Mouse (Mus musculus) retina, postnatal 7 days (tissue): Measurements from ENCODE around the gene Opn4.

Source experiments
- DNase-seq: peaks from one replicate; pipeline ENCODE4 v3.0.0-alpha.2; 2012; ENCODE audit warnings: low read depth, low spot score

The Opn4 gene

DNA sequence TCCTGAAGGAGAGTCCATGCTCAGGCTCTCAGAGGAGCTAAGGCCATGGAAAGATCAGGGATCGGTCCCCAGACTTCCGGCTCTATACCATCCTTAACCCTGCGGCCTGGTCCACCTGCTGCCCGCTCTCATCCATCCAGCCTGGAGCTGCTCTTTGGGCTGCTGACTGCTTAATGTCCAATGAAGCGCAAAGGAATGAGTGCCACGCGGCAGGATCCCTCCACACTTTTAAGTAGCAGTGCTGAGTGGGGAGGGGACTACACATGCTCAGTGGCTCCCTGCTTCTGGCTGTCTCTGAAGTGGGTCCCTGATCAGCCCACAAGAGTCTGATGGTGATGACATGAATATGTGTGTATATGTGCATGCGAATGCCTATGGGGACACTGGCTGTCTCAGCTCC lies at the start of gene Opn4:
Gene Opn4, minus strand, starts transcription at position 202 of the 400 bp plus-strand sequence.
- DNase-seq = no peak

GRCm38 (mm10) chr14:34647870-34648475 lies 48.0 kb upstream of the Opn4 start:
- DNase-seq = no peak

GRCm38 (mm10) chr14:34644140-34644539 lies 44.2 kb upstream of the Opn4 start:
- peak; percentile 51 for DNase-seq

- DNase-seq = no peak
Measured at GRCm38 (mm10) chr14:34635721-34636120, 35.8 kb upstream of the Opn4 start.

GRCm38 (mm10) chr14:34635192-34635591 lies 35.2 kb upstream of the Opn4 start:
- no peak for DNase-seq

DNA sequence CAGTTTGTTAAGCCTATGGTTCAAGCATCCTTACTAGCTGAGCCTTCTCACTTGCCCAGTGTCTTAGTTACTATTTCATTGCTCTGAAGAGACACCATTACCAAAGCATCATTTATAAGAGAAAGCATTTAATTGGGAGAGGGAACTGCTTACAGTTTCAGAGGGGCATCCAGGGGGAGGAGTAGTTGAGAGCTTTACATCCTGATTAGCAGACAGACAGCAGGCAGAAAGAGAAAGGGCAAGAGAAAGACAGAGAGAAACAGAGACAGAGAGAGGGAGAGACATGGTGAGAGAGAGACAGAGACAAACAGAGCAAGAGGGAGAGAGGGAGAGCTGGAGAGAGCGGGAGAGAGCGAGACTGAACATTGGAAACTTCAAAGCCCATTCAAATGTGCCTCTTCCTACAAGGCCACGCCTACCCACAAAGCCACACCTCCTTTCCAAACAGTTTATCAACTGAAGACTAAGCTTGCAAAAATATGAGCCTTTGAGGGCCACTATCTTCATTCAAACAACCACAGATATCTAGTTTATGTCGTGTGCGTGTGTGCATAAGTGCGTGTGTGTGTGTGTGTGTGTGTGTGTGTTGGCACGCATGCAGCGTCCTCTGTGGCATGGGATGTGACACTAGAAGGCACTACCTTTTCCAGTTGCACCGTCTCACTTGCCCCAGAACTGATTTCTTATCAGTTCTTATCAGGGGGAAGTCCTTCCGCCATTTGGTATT lies 32.9 kb upstream of the Opn4 start:
- no peak for DNase-seq

- no peak for DNase-seq
Measured at GRCm38 (mm10) chr14:34626824-34627223, 26.9 kb upstream of the Opn4 start.

DNA sequence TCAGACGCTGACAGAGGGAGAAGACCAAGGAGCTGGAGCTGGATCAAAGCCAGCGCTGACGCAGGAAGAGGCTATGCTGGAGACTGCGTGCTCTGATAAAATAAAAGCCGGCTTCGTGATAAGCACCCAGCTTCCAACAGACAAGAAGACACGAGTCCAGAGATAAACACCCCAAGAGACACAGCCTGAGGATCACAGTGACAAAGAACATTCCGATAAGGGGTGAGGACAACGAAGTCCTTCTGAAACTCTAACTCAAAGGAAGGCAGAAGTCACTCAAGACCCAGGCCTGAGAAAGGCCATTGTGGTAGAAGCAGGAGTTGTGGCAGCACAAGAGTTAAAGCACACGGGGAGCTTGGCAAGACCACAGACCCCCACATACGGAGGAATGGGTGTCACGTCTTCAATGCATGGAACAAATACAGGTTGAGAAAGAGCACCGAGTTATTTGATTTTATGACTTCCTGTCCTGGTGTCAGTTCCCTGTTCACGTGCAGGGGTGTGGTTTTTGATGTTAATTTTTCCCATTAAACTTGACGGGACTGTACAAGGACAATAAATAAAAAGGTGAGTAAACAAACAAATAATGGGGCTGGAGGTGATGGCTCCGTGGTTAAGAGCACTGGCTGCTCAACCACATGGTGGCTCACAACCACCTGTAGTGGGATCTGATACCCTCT lies 23.7 kb upstream of the Opn4 start:
- DNase-seq = no peak

DNA sequence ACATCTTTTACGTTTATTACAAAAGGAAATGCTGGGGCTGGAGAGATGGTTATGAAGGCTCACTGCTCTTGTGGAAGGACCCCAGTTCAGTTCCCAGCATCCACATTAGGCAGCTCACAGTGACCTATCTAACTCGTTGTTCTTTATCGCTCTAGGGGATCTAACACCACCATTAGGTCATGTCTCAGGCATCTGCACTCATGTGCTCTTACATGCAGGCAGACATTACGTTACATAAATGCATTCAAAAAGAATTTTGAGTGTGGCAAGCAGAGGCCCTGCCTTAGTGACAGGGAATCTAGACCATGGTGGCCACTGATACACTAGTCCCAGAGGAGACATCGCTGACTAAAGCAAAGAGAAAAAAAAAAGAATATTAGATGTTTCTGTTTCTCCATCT lies 23.1 kb upstream of the Opn4 start:
- DNase-seq = no peak

DNA sequence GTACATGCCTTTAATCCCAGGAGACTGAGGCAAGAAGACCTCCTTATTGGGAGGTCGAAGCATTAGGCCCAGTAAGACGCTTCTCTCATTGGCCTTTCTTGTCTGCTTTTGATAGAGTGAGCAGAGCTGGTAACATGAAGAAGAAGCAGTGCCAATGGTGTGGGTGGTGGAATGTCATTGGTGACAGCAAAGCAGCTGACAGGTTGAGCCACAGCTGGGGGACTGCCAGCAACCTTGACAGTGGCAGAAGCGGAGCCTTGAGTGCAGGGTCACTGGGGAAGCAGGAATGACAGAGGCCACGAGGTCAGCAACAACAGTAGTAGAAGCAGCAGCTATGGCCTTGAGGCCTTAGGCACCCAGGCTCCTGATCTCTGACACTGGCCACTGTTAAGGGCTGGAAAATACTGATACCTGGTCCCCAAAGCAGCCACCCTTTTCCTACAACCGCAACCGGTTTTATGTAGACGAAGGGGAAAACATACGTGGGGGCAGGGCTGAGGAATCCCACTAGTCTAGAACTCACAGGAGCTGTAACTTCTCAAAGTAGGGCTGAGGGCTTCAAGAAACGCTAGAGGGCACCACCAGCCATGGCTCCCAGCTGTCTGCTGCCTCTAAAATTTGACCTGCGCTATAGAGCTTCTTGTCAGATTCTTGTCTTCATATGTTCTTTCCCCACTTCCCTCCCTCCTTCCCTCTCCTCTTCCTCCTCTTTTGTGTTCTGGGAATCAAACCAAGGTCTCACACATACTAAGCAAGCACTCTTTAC lies 20.9 kb upstream of the Opn4 start:
- DNase-seq = no peak

DNA sequence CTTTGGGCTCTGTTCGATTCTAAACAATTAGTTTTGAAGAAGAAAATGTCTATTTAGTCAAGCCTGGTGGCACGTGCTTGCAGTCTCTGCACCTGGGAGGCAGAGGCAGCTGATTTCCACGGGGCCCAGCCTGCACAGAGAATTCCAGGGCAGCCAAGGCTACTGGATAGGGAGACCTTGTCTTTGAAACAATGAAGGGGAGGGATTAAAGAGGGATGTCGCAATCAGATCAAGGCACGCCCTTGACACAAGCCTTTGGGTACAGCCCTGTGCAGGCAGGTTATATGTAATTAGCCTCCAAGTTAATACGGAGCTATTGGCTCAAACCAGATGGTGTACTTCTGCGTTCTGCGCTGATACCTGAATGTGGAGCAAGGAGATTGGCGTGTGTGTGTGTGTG lies 18.9 kb upstream of the Opn4 start:
- no peak for DNase-seq

DNA sequence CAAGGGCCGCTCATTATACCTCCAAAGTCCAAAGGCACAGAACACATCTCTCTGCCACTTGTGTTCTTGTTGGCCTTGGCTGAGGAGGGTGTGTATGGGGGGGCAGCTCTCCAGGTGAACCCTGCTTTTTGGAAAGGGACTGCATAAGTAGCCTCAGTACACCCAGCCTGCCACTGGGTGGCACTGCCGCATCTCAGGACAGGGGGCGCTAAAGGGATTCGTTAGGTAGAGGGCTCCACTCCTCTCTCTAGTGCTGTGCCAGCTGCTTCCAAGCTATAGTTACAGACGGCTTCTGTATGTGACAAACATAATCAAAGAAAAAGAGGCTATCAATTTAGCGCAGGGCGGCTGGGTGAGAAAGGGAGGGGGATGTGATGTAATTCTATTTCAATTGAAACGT lies 16.9 kb upstream of the Opn4 start:
- peak; percentile 73 for DNase-seq

- no peak for DNase-seq
Measured at GRCm38 (mm10) chr14:34615625-34616024, 15.7 kb upstream of the Opn4 start.

DNA sequence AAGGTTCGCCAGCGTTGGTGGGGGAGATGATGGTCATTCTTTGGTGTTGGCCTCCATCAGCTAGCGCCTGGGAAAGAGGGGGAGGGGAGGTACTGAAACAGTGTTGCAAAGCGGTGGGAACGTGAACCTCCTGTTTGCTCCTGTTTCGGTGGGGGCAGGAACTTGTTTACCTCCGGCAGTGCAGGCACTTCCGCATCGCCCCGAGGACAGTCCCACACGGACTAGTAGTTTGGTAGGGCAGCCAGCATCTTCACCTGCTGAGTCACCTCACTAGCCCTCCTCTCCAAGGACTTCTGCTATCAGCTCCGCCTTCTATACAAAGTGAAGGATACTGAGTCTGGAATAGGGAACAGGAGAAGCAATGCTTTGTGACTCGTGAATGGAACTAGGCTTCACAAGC lies 15.1 kb upstream of the Opn4 start:
- DNase-seq = no peak

- DNase-seq = no peak
Measured at GRCm38 (mm10) chr14:34614551-34614950, 14.6 kb upstream of the Opn4 start.

GRCm38 (mm10) chr14:34613523-34613922 lies 13.6 kb upstream of the Opn4 start:
- no peak for DNase-seq

DNA sequence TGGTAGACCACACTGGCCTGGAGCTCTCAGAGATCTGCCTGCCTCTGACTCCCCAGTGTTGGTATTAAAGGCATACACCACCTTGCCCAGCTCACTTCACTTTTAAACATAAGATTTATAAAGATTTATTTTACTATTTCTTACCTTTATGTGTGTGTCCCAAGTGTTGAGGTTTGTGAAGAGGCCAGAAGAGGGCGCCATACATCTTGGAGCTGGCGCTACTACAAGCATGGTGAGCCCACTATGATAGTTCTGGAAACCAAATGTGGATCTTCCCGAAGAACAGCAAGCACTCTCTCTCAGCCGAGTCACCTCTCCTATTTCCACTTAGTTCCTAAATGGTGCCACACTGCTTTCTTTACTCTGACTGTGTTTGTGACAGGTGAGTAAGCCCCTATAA lies 12.3 kb upstream of the Opn4 start:
- no peak for DNase-seq

DNA sequence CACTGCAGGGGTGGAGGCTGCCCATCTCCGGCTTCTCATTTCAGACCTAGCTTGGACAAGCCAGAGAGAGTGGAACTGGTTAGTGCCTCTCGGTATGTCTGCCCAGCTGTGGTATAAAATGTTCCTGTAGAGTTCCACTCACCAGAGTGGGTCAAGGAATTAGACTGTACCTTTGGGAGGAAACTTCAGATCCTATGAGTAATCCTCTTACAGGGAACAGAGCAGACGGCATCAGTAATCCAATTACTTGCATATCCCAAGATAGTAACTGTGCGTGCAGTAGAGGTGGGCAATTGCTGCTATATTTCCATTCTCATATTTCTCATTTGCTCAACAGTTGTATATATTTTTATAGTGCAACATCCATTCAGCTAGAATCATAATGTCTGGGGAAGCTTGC lies 11.6 kb upstream of the Opn4 start:
- DNase-seq = peak; percentile 57

- no peak for DNase-seq
Measured at GRCm38 (mm10) chr14:34601910-34602309, 2.0 kb upstream of the Opn4 start.

- no peak for DNase-seq
Measured at GRCm38 (mm10) chr14:34595596-34596255, 4.2 kb downstream of the Opn4 start.

GRCm38 (mm10) chr14:34591741-34592535 lies 8.0 kb downstream of the Opn4 start:
- DNase-seq = no peak
